Mouse (Mus musculus): ENCODE data around the gene B3galt5. TPM values are rescaled to one million over a fixed set of nuclear protein-coding genes. Genes with fewer than 3 reads are reported as not detected.

Gene B3galt5
- polyA plus RNA-seq, 1 experiment from 2014 or later: 0.43 TPM

Other genes starting within 250 kb of the B3galt5 start
- 102 and 109 TPM in 2 replicates for gene Psmg1, start 244.8 kb upstream of the B3galt5 start, polyA plus RNA-seq (2016; fragmentation: Nextera tagmentation; extraction: Ambion mirVana)
- gene Brwd1, start 153.3 kb upstream of the B3galt5 start, polyA plus RNA-seq (2016; fragmentation: Nextera tagmentation; extraction: Ambion mirVana): 140 and 144 TPM in 2 replicates
- gene Hmgn1, start 108.1 kb upstream of the B3galt5 start, polyA plus RNA-seq (2016; fragmentation: Nextera tagmentation; extraction: Ambion mirVana): 916 and 1,014 TPM in 2 replicates
- gene Wrb, start 90.4 kb upstream of the B3galt5 start, polyA plus RNA-seq (2016; fragmentation: Nextera tagmentation; extraction: Ambion mirVana): 65.9 and 68.4 TPM in 2 replicates
- 1.8 and 2.0 TPM in 2 replicates for gene Lca5l, start 43.5 kb upstream of the B3galt5 start, polyA plus RNA-seq (2016; fragmentation: Nextera tagmentation; extraction: Ambion mirVana)
- 1.7 and 2.9 TPM in 2 replicates for gene Sh3bgr, start 35.4 kb upstream of the B3galt5 start, polyA plus RNA-seq (2016; fragmentation: Nextera tagmentation; extraction: Ambion mirVana)
- 0.24 and 0.26 TPM in 2 replicates for gene Itgb2l, start 207.8 kb downstream of the B3galt5 start, polyA plus RNA-seq (2016; fragmentation: Nextera tagmentation; extraction: Ambion mirVana)
- gene Pcp4, start 231.8 kb downstream of the B3galt5 start, polyA plus RNA-seq (2016; fragmentation: Nextera tagmentation; extraction: Ambion mirVana): 10.5 and 17.0 TPM in 2 replicates

Data from limb, embryonic 12.5 days (tissue).